Mouse (Mus musculus): Measurements from ENCODE around the gene Stard10. TPM values are rescaled to one million over a fixed set of nuclear protein-coding genes. Genes with fewer than 3 reads are reported as not detected.

Gene Stard10
- total RNA-seq, 2 experiments from 2014 or later = 24.4 to 49.8 TPM

DNA sequence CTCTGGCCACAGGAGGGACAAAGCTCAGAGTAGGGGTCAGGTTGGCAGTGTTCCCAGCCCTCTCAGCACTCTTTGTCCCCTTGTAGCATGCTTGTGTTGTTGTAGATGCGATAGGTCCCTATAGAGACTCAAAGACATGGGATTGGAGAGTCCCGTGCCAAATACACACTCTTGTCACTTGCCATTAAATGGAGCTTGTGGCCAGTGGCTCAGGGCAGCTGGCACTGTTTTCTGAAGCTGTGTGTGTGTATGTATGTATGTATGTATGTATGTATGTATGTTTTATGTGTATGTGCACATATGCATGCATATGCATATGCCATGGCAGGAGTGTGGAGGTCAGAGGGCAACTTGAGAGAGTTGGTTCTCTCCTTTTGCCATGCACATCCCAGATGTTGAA lies 10.9 kb downstream of the Stard10 start:
- no peak for ATAC-seq (replicated peaks; ENCODE audit: low FRiP score, poor library complexity, severe bottlenecking)

DNA sequence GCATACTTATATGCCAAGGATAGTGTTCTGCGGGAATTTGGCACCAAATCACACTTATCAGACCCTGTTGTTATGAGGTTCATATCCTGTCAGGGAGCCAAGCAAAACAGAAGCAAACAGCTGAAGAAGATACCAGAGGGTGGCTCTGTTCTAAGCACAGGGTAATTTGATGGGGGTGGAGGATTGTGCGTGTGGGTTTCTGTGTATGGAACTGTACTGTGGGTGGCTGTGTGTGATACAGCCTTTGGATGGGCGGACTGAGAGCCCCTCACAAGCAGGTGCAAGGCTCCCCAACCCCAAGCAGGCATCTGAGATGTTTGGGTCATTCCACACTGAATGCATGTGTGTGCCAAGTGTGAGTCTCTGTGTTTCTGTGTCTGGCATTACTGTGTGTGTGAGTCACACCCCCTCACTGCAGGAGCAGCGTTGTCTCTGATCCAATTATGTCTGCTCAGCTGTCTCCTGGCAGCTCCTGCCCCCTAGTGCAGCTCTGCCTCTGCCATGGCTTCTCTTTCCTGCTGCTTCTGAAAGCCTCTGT lies 11.8 kb downstream of the Stard10 start:
- no peak for ATAC-seq (replicated peaks; ENCODE audit: low FRiP score, poor library complexity, severe bottlenecking)

DNA sequence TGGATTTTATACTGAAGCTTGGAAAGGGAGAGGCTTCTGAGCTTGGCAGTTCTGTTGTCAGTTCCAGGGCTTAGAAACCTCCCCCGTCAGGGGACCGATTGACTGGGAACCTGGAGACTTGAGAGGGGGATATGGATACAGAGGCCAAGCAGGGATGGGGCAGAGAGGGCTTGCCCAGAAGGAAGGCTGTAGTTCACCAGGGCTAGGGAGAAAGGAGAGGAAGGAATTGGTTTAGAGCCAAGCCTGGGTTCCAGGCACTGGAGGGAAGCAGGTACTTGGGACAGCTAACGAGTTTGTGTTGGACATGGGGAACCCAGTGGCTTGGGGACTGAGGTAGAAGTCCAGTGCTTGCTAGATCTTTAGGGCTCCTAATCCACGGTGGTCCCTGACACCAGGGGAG lies 12.7 kb downstream of the Stard10 start:
- no peak for ATAC-seq (replicated peaks; ENCODE audit: low FRiP score, poor library complexity, severe bottlenecking)

DNA sequence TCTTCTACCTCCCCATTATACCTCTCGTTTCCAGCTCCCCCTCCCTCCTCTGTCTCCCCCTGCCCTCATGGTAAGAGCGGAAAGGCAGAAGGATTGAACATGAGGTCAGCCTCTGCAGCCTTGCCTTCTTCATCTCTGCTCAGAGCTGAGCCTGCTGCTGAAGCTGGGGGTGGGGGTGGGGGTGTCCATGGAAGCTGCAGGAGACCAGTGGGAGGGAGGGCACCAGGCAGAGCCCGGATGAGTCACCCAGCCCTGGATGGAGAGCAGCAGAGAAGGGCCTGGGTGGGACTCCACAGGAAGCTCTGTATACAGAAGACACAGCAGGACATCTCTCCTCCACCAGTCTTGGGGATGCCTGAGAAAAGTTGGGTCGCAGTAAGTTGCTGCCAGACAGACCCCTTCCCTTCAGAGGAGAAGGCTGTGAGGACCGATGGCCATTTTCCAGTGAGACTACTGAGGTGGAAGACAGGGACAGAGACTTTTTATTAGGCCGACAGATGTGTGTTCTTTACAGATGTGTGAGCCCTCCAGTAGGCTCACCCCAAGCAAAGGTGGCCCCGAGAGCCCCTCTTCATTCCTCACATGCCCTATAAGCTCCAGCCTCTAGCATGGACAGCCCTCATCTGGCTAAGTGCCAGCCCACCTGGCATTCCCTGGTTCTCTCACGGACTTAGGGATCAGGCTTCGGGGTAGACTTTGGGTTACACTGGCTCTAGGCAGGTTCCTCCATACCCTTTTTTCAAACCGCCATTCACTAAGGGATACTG lies 13.4 kb downstream of the Stard10 start:
- no peak for ATAC-seq (replicated peaks; ENCODE audit: low FRiP score, poor library complexity, severe bottlenecking)

DNA sequence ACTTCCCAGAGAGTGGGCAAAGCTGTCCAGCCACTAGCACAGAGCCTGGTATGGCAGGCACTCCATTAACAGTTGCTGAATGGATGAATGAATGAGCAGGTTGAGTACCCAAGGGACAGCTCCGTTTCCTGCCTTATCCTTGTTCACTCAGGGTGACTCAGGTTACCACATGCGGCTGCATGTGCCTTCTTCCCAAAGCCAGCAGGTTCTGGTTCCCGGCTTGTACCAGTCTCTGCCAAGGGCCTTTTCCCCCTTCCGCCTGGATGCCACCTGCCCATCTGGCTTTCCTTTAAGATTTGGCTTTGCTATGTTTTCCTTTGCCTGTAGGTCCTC lies 13.9 kb downstream of the Stard10 start:
- no peak for ATAC-seq (replicated peaks; ENCODE audit: low FRiP score, poor library complexity, severe bottlenecking)

DNA sequence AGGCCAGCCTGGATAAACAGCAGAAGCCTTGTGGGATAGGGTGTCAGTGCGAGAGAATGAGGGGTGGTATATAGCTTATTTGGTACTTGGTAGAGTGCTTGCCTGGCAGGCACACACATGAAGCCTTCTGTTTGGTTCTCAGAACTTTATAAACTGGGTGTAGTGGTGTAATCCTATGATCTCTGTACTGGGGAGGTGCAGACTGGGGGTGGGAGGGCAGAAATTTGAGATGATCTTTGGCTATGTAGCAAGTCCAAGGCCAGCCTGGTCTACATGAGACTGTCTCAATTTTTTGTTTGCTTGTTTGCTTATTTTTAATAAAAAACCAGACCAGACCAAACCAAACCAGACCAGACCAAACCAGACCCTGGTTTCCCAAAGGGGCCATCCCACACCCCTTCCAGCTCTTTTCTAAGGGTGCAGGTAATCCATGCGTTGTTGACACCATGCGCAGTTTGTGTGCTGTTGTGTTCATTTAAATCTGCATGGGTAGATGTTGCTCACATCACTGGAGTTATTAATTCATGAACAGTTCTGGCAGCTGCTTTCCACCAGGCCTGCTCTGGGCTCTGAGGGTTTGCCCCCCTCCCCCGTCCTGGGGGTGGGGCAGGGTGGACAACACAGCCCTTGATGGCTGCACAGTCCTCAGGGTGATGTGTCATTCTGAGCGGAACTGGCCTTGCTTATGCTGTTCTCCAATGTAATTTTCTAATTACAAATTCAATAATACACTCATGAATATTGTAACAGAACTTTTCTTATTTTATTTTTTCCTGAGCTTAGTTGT lies 15.4 kb downstream of the Stard10 start:
- no peak for ATAC-seq (replicated peaks; ENCODE audit: low FRiP score, poor library complexity, severe bottlenecking)

DNA sequence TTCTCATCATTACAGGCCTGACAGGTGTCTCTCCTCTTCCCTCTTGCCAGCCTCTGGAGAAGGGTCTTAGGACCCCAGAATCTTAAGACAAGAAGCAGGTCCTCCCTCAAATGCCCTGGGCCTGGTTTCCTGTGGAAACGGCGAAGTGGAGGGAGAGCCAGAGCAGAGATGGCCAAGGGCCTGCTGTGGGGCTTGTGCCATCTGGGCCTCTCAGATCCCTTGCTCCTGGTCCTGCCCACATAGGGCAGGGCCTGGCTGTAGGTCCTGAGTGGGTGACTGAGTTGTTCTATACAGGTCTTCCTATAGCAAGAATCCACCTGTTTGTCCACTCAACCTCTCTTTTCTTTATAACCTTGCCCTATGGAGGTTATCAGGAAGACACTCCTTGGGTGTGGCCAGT lies 18.3 kb downstream of the Stard10 start:
- ATAC-seq (replicated peaks; ENCODE audit: low FRiP score, poor library complexity, severe bottlenecking) = 0 out of 2 replicates have a peak, but pooled peaks have one; percentile 20

DNA sequence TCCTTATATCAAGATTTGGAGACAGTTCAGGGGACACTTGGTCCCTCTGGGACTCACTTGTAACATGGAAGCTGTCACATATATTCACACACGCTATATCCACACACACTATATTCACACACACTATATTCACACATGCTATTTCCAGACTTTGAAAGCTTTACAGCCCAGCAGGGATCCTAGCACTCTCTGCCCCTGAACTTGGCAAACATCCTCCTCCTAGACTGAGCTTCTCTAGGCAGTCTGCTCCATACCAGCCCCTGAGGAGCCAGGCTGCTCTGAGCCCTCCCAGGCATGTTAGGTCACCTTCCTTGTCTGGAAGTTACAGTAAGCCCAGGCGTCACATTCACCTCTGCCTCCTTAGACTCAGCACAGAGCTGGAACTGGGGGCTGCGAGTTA lies 19.8 kb downstream of the Stard10 start:
- ATAC-seq (replicated peaks; ENCODE audit: low FRiP score, poor library complexity, severe bottlenecking) = no peak

DNA sequence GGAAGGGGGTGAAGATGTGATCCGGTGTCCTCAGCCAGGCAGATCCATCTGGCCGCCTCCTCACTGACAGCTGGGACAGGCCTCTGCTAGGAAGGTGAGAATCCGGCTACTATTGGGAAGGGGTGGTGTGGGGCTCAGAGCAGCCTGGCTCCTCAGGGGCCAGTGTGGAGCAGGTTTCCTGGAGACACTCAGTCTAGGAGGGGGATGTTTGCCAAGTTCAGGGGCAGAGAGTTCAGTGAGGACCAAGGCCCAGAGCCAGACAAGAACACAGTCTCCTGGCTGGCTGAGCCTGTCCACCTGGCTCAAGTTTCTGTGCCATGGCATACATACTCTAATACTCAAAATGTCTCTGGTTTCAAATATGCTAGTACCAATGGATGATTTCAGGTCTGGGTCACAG lies 20.5 kb downstream of the Stard10 start:
- no peak for ATAC-seq (replicated peaks; ENCODE audit: low FRiP score, poor library complexity, severe bottlenecking)

DNA sequence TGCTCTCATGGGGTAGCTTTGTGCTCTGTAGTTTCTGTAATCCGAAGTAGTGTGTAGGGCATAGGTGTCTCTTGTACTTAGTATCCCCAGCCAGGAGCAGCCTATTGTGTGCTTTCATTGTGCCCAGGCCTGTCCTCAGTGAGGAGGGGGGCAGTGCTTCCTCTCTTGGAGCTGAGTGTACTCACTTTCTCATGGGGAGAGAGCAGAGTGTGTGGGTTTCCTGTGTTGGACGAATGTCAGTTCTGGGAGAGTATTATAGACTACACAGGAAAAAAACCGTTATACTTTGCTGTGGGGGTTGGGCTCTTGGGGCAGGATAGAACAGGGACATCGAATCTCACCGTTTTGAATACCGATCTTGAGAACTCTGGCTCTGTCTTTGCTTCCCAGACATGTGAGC lies 24.5 kb downstream of the Stard10 start:
- ATAC-seq (replicated peaks; ENCODE audit: low FRiP score, poor library complexity, severe bottlenecking) = no peak

DNA sequence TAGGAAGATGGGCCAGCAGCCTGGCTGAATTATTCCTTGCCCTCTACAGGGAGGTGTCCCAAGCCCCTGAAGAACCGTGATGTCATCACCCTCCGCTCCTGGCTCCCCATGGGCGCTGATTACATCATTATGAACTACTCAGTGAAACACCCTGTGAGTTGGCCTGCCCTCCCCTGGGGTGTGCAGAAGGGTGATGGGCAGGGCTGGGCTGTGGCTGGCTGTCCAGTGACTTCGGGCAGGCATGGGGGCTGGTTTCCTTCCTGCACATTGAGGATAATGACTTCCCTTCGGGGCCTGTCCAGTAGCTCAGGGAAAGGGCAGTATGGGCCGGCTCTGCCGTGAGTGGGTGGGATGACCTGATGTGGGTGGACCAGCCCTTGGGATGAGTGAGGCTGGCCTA lies 26.2 kb downstream of the Stard10 start:
- ATAC-seq (replicated peaks; ENCODE audit: low FRiP score, poor library complexity, severe bottlenecking) = no peak

DNA sequence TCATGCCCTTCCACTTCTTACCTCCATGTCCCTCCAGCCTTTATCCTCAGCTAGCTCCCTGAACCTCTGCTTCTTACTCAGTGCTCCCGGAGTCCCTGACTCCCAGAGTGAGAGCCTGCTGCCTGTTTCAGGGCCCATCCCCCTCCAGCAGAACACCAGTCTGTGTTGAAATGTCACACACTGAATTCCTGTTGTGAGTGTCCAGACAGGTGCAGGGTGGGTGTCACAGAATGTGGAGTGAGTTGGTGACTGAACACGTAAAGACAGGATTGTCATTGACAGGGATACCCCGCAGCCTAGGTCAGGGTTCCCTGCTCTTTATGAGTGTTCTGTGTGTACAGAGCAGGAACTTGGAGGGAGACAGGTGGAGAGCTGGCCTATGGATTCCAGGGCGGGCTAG lies 28.0 kb downstream of the Stard10 start:
- no peak for ATAC-seq (replicated peaks; ENCODE audit: low FRiP score, poor library complexity, severe bottlenecking)

DNA sequence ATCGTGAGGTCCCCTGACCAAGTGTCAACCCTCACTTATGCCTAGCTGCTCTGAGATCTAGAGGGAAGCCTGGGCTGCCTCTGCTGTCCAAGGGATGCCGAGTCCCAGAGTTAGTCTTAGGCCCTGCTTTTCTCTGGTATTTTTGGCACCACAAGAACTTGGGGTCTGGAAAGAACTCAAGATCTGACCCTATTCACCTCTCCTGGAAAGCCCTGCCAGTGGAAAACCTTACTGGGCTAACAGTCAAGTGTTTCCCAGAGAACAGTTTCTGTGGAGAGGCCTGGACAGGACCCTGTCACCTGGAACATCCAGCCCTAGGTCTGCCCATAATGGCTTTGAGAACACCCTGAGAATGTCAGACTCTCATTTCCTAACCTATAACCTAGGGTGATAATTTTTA lies 30.1 kb downstream of the Stard10 start:
- no peak for ATAC-seq (replicated peaks; ENCODE audit: low FRiP score, poor library complexity, severe bottlenecking)

DNA sequence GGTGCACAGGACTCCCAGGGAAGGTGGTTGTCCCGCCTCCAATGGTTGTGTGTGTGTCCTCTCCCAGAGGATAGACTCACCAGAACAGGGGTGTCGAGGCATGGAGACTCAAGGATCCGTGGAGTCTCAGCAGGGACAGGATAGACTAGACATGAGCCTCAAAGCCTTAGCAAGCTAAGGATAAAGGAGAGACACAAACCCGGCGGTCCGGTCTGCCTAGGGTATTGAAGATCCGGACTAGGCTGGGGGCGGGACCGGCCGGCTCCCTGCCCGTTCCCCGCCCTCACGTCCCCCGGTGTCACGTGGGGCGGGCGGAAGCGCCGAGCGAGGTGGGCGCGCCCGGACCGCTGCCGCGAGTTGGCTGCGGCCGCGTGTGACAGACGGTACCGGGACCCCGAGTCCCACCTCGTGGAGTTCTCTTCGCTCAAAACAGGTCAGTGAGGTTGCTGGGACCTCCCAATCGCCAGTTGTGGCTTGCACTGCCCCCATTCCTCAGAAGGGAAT lies 30.9 kb downstream of the Stard10 start, which contains the start of gene Arap1:
Gene Arap1, plus strand, starts transcription at position 301 of the 504 bp plus-strand sequence.
- ATAC-seq (replicated peaks; ENCODE audit: low FRiP score, poor library complexity, severe bottlenecking) = peak; percentile 79

DNA sequence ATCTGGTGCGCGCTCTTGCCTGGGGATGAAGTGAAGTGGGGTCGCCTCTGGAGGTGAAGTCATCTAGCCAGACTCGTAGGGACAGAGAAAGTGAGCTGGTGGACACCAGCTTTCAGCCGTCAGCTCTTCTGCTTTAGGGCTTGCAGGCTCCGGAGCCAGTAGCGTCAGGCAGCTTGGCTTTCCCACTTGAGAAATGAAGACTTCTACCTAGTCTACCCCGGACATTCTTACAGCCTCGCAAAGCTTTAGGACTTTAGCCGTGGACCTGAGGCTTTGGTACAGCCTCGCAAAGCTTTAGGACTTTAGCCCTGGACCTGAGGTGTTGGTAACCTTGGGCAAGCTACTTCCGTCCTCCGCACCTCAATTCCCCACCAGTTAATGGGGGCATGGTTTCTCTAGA lies 31.4 kb downstream of the Stard10 start:
- ATAC-seq (replicated peaks; ENCODE audit: low FRiP score, poor library complexity, severe bottlenecking) = no peak

DNA sequence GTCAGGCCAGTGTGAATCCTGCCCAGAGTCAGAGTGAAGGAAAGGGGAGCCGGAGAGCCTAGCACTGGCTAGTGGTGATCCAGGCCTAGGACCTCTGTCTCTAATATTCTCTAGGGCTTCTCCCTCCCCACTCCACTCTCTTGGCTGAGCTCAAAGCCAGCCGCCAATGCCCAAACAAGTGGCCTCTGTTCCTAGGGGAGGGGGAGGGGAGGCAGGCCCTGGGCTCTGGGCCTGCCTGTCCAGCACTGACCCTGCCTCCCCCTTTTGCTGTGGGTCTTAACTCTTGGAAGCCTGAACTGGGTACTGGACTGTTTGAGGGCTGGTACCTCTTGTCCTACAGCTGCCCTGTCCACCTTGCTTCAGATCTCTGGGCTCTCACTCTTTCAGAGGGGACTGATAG lies 33.0 kb downstream of the Stard10 start:
- no peak for ATAC-seq (replicated peaks; ENCODE audit: low FRiP score, poor library complexity, severe bottlenecking)

DNA sequence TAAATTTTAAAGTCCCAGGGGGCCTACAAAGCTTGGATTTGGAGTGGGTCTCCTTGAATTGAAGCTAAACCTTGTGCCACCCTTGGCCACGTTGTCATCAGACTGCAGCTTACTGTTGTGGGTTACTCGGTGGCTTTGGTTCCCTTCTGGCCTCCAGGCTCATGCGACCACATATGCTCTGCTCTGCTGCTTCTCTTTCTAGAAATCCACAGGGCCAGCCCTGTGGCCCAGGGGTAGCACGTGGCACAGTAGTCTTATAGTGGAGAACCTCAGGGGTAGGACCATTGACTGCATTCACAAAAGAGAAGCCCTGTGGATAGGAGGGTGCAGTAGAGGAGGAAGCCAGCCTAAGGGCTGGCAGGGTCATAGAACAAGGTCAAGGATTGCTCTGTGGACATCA lies 35.5 kb downstream of the Stard10 start:
- ATAC-seq (replicated peaks; ENCODE audit: low FRiP score, poor library complexity, severe bottlenecking) = no peak

DNA sequence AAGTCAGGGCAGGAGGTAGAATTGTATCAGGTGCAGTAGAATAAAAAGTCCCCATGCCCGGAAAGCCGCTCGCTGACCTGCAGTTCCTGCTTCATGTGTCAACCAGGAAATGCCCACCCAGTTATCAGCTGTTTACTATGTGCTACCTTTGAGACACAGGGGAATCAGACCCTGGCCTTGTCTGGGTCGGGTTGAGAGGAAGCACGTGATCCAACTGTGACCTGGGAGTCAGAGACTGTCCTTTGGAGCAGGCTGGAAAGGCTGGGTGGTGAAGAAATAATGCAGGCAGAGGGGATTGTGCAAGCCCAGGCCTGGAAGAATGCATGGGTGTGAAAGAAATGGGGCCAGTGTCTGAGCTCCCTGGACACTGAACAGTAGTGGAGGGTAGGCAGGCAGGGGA lies 37.5 kb downstream of the Stard10 start:
- no peak for ATAC-seq (replicated peaks; ENCODE audit: low FRiP score, poor library complexity, severe bottlenecking)

DNA sequence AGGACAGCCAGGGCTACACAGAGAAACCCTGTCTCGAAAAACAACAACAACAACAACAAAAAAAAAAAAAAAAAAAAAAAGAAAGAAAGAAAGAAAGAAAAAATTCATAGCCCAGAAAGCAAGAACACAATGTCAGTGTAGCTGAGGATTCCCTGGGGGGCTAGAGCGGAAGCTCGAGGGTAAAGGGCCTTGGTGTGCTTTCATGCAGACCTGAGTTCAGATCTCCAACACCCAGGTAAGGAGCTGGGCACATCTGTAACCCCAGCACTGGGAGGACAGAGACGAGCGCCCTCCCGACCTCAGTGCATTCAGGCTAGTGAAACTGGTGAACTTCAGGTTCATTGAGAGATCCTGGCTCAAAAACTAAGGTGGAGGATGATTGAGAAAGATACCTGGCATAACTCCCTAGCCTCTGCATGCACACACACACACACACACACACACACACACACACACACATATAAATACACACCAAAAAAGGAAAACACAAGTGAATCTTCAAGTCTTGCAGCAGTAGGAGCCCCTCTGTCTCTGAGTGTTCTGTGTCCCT lies 38.7 kb downstream of the Stard10 start:
- no peak for ATAC-seq (replicated peaks; ENCODE audit: low FRiP score, poor library complexity, severe bottlenecking)

DNA sequence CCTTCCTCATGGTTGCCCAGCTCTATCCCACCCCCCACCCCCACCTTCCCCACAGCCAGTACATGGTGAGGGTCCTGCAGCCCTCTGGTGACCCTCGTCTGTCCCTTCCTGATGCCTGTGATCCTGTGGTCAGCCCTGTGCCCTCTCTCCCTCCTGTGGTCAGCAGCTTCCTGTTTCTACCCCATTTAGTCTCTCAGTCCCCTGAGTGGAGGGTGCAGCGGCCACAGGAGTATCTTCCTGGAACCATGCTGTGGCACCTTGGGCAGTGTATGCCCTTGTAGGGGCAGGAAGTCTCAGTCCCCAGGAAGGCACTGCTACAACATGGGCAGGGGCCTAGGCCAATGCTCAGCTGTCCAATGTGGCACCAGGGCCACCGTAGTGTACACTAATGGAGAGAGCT lies 40.0 kb downstream of the Stard10 start:
- ATAC-seq (replicated peaks; ENCODE audit: low FRiP score, poor library complexity, severe bottlenecking) = no peak

DNA sequence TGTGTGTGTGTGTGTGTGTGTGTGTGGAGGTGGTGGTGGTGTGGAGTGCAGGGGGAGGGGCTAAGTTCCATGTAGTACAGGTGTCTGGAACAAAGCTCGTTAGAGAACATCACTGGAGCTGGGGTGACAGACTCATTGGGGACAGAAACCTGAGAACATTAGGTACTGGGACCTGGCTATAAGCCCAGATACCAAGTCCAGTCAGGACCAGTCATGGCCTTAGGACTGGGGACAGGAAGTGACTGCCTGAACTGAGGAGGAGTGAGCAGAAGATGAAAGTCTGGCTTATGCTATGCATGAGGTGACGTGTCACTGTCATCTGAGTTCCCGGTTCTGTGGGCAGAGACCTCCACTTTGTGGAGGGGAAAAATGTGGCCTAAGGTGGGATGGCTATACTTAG lies 43.5 kb downstream of the Stard10 start:
- ATAC-seq (replicated peaks; ENCODE audit: low FRiP score, poor library complexity, severe bottlenecking) = no peak

Measured in erythroblast, adult 5-6 weeks (primary cell).